Mouse (Mus musculus) thymus, postnatal 0 days (tissue): ENCODE results near the gene Qtrt2. TPM values are rescaled to one million over a fixed set of nuclear protein-coding genes. Genes with fewer than 3 reads are reported as not detected.

Source experiments
- DNase-seq: peaks from one replicate; pipeline ENCODE4 v3.0.0-alpha.2; 2015; ENCODE audit warnings: low spot score
- polyA plus RNA-seq: library from polyadenylated mRNA; unstranded; fragments of >200 nt; fragmentation: Nextera tagmentation; extraction: Ambion mirVana; gene quantifications from 2 replicates; pipeline ENCODE4 v1.2.1, GENCODE M21; 2015

The Qtrt2 gene
- polyA plus RNA-seq, 1 experiment from 2014 or later = 15.3 TPM

DNA sequence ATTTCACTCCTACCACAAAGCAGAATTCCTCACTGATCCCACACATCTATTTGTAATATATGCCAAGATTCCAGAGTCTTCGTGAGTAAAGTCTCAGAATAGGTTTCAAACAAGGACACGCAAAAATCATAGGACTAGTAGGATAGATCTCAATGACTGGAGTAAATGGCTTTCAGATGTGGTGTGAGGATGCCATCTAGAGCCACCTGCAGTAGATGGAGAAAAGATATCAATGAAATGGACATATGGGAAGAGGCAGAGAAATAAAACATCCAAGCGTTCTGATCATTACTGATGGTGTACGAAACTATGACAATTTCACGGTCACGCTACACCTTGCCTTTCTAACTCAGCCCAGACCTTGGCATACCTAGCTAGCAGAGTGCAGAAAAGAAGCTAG lies 108.2 kb downstream of the Qtrt2 start:
- no peak for DNase-seq

DNA sequence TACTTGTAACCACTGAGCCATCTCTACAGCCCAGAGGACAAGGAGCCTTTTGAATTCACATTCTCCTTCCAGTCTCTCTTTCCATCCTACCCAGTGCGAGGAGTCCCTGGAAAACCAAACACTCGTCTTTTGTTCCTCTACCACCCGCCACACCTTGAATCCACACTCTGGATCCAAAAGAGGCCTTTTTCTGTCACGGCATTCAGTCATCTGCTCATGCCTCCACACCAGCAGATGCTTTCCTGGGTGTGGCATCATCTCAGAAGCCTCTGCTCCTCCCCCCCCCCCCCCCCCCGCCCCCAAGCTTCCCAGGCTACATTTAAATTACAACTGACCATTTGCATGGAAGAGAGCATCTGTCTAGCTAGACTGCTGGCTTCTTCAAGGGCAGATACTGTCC lies 110.3 kb downstream of the Qtrt2 start:
- no peak for DNase-seq

DNA sequence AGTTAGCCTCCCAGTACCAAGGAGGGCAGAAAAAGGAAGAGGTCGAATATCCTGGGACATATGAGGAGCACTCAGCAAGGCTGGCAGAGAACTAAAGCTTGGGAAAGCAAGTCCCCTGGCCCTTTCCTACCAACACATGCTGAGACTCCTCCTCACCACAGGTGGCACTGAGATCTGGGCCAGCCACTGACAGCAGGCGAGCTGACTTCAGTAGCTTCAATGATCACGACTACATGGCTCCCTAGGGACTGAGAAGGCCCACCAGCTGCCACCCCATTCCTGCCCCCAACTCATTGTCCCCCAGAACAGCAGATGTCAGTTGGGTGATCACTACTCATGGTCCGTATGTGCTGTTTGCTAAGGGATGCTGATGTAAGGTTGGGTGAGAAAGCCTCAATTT lies 112.0 kb downstream of the Qtrt2 start:
- no peak for DNase-seq

Other genes with a start within 250 kb of the Qtrt2 start
- not detected in 2 replicates for gene Drd3, start 172.8 kb downstream of the Qtrt2 start, polyA plus RNA-seq
- 5.4 and 6.5 TPM in 2 replicates for gene Ccdc191, start 37.0 kb downstream of the Qtrt2 start, polyA plus RNA-seq
- gene Zdhhc23, start 53.0 kb upstream of the Qtrt2 start, polyA plus RNA-seq = 1.7 and 2.8 TPM in 2 replicates
- gene Gramd1c, start 136.5 kb upstream of the Qtrt2 start, polyA plus RNA-seq = 2.7 and 3.2 TPM in 2 replicates
- 44.0 and 47.0 TPM in 2 replicates for gene Atp6v1a, start 212.9 kb upstream of the Qtrt2 start, polyA plus RNA-seq
- 87.4 and 89.4 TPM in 2 replicates for gene Naa50, start 213.0 kb upstream of the Qtrt2 start, polyA plus RNA-seq
- 2.6 and 2.9 TPM in 2 replicates for gene Usf3, start 246.4 kb upstream of the Qtrt2 start, polyA plus RNA-seq